Mouse (Mus musculus) kidney, embryonic 14.5 days (tissue): Measurements from ENCODE around the gene Rapgef4. TPM values are rescaled to one million over a fixed set of nuclear protein-coding genes. Genes with fewer than 3 reads are reported as not detected.

Experiments used
- ATAC-seq: fragments of 200-750 bp; cut with Nextera tagmentation; 2 replicates; pipeline ENCODE4 v1.8.0; 2017; ENCODE audit warnings: moderate number of reproducible peaks, mild to moderate bottlenecking, moderate TSS enrichment, moderate library complexity; ENCODE audit not compliant: low FRiP score, low TSS enrichment
- H3K27ac ChIP-seq: fragments of 300-500 bp; sonication (generic); 2 replicates; pipeline ENCODE4 v1.5.1; 2014; ENCODE audit warnings: low read depth, mild to moderate bottlenecking, low read length, moderate library complexity, mixed read lengths
- H3K27me3 ChIP-seq: fragments of 300-500 bp; sonication (generic); 2 replicates; pipeline ENCODE4 v1.6.1; 2014; ENCODE audit warnings: mild to moderate bottlenecking, low read length; ENCODE audit not compliant: control insufficient read depth, insufficient read depth
- H3K36me3 ChIP-seq: fragments of 300-500 bp; sonication (generic); 2 replicates; pipeline ENCODE4 v1.6.1; 2014; ENCODE audit warnings: low read length, mixed read lengths; ENCODE audit not compliant: control insufficient read depth, insufficient read depth
- H3K4me1 ChIP-seq: fragments of 300-500 bp; sonication (generic); 2 replicates; pipeline ENCODE4 v1.6.1; 2014; ENCODE audit warnings: low read length, mixed read lengths; ENCODE audit not compliant: control insufficient read depth, insufficient read depth
- H3K4me2 ChIP-seq: fragments of 300-500 bp; sonication (generic); replicated peaks from 2 replicates; pipeline ENCODE4 v1.6.1; 2014; ENCODE audit warnings: low read depth, mild to moderate bottlenecking, low read length
- H3K4me3 ChIP-seq: fragments of 300-500 bp; sonication (generic); 2 replicates; pipeline ENCODE4 v1.5.1; 2014; ENCODE audit warnings: mild to moderate bottlenecking, low read length
- H3K9ac ChIP-seq: fragments of 300-500 bp; sonication (generic); 2 replicates; pipeline ENCODE4 v1.6.1; 2014; ENCODE audit warnings: low read depth, mild to moderate bottlenecking, low read length, moderate library complexity
- H3K9me3 ChIP-seq: fragments of 300-500 bp; sonication (generic); 2 replicates; pipeline ENCODE4 v1.6.1; 2016; ENCODE audit warnings: low read length; ENCODE audit not compliant: control insufficient read depth
- WGBS: fragments of 180-500 bp; shearing (Covaris S2); extraction: QIAGEN DNeasy Blood & Tissue Kit; methylation state at CpG from one replicate; pipeline ENCODE4 v1.1.7; 2014; 5-methylcytosine and 5-hydroxymethylcytosine counted together
- polyA plus RNA-seq: library from polyadenylated mRNA; unstranded; fragments of >200 nt; fragmentation: Nextera tagmentation; extraction: Ambion mirVana; gene quantifications from 2 replicates; pipeline ENCODE4 v1.2.1, GENCODE M21; 2014

The Rapgef4 gene
- polyA plus RNA-seq, 1 experiment from 2014 or later: 4.2 TPM

DNA sequence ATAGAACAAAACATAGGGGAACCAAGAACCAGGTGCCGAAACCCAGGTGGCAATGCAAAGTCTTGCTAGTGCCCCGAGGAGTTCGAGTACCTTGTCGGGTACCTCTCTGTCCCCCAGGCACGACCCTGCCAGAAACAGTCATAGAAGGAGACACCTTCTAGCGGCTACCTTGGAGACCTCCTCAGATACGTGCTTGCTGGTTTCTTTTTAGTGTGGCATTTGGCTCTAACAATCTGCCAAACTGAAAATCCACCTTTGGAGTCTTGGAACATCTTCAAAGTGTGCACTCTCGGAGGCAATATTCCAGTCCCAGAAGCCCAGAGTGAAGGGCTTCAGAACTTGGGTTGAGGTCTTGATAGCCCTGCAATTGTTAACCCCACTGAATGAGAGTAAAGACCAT is 34.3 kb downstream of the Rapgef4 start:
- Histone ChIP-seq H3K4me1 (no peaks in the 10 kb centered on the region), H3K9me3 (no peaks in the 10 kb centered on the region), H3K9ac (no peak overlapping the region), H3K4me3 (no peak overlapping the region), H3K36me3 (no peaks in the 10 kb centered on the region), H3K4me2 (no peak overlapping the region), H3K27me3 (no peaks in the 10 kb centered on the region), H3K27ac (no peak overlapping the region)
- WGBS: 71% methylated on average over 8 of the region's 8 CpGs
- ATAC-seq: no peak

DNA sequence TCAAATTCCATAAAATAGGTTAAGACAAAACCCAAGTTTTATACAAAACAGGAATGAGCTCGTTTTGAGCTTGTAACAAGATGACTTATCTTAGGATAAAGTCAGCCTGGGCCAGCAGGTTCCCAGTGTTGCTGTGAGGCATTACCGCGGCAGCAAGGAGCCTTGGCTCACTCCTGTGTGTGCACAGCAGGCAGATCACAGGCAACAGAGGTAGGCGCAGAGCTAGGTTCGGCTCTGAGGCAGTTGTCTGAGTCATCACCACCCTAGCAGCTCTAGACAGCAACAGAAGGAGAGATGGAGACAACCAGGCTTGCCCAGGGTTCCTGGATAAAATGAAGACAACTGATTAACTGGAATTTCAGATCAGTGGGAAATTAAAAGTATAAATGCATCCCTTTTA is 35.0 kb downstream of the Rapgef4 start:
- no peaks in the 10 kb centered on the region for H3K9me3 ChIP-seq
- no peak overlapping the region for H3K27ac ChIP-seq
- H3K27me3 ChIP-seq: no peaks in the 10 kb centered on the region
- no peaks in the 10 kb centered on the region for H3K4me1 ChIP-seq
- H3K4me2 ChIP-seq: no peak overlapping the region
- no peak overlapping the region for H3K9ac ChIP-seq
- ATAC-seq: no peak
- WGBS: 45% methylated on average over 5 of the region's 5 CpGs
- H3K4me3 ChIP-seq: no peak overlapping the region
- H3K36me3 ChIP-seq: no peaks in the 10 kb centered on the region

DNA sequence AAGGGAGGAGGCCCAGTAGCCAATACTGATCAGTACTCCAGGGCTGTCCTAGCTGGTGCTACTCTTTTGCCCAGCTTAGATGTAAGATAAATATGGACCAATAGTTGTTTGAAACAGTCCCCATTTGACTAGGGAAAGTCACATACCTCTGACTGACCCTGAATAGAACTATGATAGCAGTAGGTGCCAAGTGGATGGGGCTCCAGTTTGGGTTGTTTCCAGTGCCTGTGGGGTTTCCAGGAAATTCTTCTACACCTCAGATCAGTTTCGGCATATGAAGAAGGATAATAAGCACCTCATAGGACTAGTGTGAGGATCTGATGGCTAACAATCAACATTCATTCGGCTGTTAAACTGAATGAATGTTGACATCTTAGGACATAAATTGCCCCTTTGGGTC is 36.1 kb downstream of the Rapgef4 start:
- WGBS: 82% methylated on average over 2 of the region's 2 CpGs
- Histone ChIP-seq H3K9ac (no peak overlapping the region), H3K4me3 (no peak overlapping the region), H3K27ac (no peak overlapping the region), H3K27me3 (no peaks in the 10 kb centered on the region), H3K9me3 (no peaks in the 10 kb centered on the region), H3K4me2 (no peak overlapping the region), H3K36me3 (no peaks in the 10 kb centered on the region), H3K4me1 (no peaks in the 10 kb centered on the region)
- ATAC-seq: no peak

DNA sequence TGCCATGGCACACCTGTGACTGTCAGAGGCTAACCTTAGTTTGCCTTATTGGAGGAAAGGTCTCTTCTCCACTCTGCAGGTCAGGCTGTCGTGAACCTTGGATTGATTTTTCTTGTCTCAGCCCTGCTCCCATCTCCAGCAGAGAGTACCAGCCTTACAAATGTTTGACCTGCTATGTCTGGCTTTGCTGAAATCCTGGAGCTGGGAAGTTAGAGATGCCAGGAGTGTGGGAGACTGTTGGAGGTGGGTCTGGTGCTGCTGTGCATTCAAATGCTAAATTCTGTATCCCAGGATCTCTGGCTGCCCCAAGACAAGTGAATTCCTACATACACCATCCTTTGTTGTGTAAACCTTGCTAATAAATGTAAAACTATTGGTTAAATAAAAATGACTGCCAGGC is 37.7 kb downstream of the Rapgef4 start:
- H3K9ac ChIP-seq: no peak overlapping the region
- WGBS: 88% methylated on average over 1 of the region's 1 CpGs
- no peak overlapping the region for H3K27ac ChIP-seq
- no peak overlapping the region for H3K4me3 ChIP-seq
- no peaks in the 10 kb centered on the region for H3K27me3 ChIP-seq
- H3K4me2 ChIP-seq: no peak overlapping the region
- no peak for ATAC-seq
- no peaks in the 10 kb centered on the region for H3K4me1 ChIP-seq
- H3K36me3 ChIP-seq: no peaks in the 10 kb centered on the region
- no peaks in the 10 kb centered on the region for H3K9me3 ChIP-seq

DNA sequence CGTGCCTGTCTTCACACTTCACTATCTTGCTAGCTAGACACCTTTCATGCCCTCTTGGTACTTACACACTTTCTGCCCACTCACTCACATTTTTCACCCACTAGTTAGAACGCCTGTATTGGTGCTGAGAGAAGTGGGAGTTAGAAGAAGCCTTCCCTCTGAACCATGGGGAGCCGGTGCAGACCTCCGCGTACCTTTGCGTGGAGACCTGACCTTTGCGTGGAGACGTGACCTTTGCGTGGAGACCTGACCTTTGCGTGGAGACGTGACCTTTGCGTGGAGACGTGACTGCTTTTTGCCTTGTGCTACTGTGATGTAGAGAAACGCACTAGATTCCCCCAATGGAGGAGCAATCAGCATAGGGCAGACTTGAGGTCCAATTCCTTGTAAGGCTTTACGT is 39.7 kb downstream of the Rapgef4 start:
- Histone ChIP-seq H3K9me3 (no peaks in the 10 kb centered on the region), H3K27ac (no peak overlapping the region), H3K9ac (no peak overlapping the region), H3K4me3 (no peak overlapping the region), H3K27me3 (no peaks in the 10 kb centered on the region), H3K4me2 (no peak overlapping the region), H3K36me3 (no peaks in the 10 kb centered on the region), H3K4me1 (no peaks in the 10 kb centered on the region)
- WGBS: 93% methylated on average over 15 of the region's 15 CpGs
- ATAC-seq: no peak

DNA sequence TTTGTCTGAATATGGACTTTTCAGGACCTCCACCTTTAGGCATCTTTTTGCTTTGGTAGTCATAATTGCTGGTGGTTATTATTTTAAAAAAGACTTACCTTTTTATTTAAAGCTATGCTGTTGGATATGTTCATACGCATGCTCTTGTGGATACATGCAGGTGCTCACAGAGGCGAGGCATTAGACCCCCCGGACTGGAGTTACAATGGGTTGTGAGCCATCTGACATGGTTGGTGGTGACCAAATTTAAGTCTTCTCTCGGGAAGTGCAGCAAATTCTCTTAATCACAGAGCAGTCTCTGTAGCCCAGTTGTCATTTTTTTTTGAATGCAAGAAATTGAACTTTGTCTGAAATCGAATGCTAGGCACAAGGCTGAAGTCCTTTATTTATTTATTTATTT is 40.4 kb downstream of the Rapgef4 start:
- no peaks in the 10 kb centered on the region for H3K27me3 ChIP-seq
- H3K36me3 ChIP-seq: no peaks in the 10 kb centered on the region
- 74% methylated on average over 5 of the region's 5 CpGs for WGBS
- H3K4me1 ChIP-seq: no peaks in the 10 kb centered on the region
- no peaks in the 10 kb centered on the region for H3K9me3 ChIP-seq
- H3K4me3 ChIP-seq: no peak overlapping the region
- H3K27ac ChIP-seq: no peak overlapping the region
- no peak overlapping the region for H3K4me2 ChIP-seq
- ATAC-seq: no peak
- no peak overlapping the region for H3K9ac ChIP-seq

DNA sequence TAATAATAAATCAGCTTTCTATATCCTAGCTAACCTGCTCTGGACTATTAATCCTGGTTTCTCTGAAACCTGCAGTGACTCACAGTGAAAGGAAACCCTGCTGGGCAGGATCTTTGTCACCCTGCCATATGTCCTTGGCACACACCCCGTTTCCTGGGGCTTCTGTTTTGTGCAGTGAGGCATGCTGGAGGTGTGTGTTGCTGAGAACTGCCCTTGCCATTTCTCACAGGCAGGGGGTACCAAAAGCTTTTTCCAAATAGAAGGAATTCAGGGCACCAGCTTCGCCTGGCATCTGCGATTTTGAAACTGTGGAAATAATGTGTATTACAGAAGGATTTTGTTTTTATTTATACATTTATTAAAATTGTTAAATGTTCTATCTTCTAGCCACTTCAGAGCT is 40.8 kb downstream of the Rapgef4 start:
- Histone ChIP-seq H3K4me2 (no peak overlapping the region), H3K4me3 (no peak overlapping the region), H3K36me3 (no peaks in the 10 kb centered on the region), H3K4me1 (no peaks in the 10 kb centered on the region), H3K27ac (no peak overlapping the region), H3K27me3 (no peaks in the 10 kb centered on the region), H3K9ac (no peak overlapping the region), H3K9me3 (no peaks in the 10 kb centered on the region)
- 62% methylated on average over 3 of the region's 3 CpGs for WGBS
- ATAC-seq: no peak

DNA sequence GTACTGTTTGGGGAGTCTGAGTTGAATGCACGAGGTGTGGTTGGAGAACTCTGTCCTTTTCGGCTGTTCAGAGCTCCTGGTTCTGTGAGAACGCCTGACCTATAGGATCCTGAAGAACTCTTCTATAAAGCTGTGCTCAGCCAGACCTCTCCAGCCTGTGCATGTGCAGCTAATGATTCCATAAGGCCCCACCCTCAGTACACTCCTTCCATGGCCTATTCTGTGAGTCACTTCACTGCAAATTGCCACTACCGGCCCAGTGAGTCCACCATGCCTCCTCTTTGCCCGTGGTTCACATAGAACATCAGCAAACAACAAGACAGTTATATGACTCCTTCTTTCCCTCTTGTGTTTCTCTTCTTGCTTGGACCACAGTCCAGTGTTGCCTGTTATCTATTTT is 42.8 kb downstream of the Rapgef4 start:
- H3K4me2 ChIP-seq: no peak overlapping the region
- no peak for ATAC-seq
- no peaks in the 10 kb centered on the region for H3K9me3 ChIP-seq
- 90% methylated on average over 5 of the region's 5 CpGs for WGBS
- no peaks in the 10 kb centered on the region for H3K4me1 ChIP-seq
- H3K36me3 ChIP-seq: no peaks in the 10 kb centered on the region
- no peak overlapping the region for H3K4me3 ChIP-seq
- H3K27me3 ChIP-seq: no peaks in the 10 kb centered on the region
- no peak overlapping the region for H3K9ac ChIP-seq
- no peak overlapping the region for H3K27ac ChIP-seq

DNA sequence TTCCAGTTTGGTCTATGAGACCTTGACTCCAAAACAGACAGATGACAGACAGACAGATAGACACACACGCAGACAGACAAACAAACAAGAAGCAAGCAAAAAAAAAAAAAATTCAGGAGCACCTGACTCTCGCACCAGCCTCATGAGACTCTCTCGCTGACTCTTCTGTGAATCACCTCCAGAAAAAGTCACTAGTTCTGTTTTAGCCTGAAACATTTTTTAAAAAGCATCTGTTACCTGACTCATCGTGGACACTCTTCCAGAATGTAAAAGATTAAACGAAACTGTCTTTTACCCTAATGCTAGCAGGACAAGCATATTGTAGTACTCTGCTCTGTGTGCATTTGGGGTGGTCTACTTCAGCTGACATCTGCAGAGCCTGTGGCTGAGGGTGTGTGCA is 44.6 kb downstream of the Rapgef4 start:
- ATAC-seq: no peak
- no peak overlapping the region for H3K4me3 ChIP-seq
- H3K27ac ChIP-seq: no peak overlapping the region
- H3K27me3 ChIP-seq: no peaks in the 10 kb centered on the region
- H3K4me1 ChIP-seq: no peaks in the 10 kb centered on the region
- WGBS: 96% methylated on average over 5 of the region's 5 CpGs
- H3K4me2 ChIP-seq: no peak overlapping the region
- no peaks in the 10 kb centered on the region for H3K36me3 ChIP-seq
- no peak overlapping the region for H3K9ac ChIP-seq
- H3K9me3 ChIP-seq: no peaks in the 10 kb centered on the region

DNA sequence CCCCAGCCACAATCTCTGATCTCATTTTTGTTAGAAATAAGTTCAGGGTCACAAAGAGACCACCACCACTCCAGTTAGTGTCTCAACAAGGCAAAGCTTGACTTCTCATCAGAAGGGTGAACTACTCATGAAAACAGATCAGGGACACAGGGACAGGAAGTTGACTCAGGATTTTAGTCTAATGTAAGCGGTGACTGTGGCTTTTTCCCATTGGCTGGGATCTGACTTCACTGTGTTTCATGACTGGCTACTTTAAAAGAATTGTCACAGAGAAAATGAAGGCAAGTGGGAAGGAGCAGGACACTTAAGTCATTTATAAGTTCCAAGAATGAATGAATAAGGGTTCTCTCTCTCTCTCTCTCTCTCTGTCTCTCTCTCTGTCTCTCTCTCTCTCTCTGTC is 45.5 kb downstream of the Rapgef4 start:
- H3K9ac ChIP-seq: no peak overlapping the region
- no peak overlapping the region for H3K27ac ChIP-seq
- no peaks in the 10 kb centered on the region for H3K27me3 ChIP-seq
- H3K36me3 ChIP-seq: no peaks in the 10 kb centered on the region
- WGBS: 86% methylated on average over 1 of the region's 1 CpGs
- no peak for ATAC-seq
- H3K4me1 ChIP-seq: no peaks in the 10 kb centered on the region
- H3K9me3 ChIP-seq: no peaks in the 10 kb centered on the region
- H3K4me3 ChIP-seq: no peak overlapping the region
- H3K4me2 ChIP-seq: no peak overlapping the region
